Mouse (Mus musculus) macrophage (primary cell): ENCODE results near the gene Ptpre. TPM values are rescaled to one million over a fixed set of nuclear protein-coding genes. Genes with fewer than 3 reads are reported as not detected.

Experiments used
- H3K27ac ChIP-seq: fragments of 350-480 bp; formaldehyde crosslinking; 2 replicates; pipeline ENCODE4 v1.9.0; 2021
- H3K36me3 ChIP-seq: fragments of 350-480 bp; formaldehyde crosslinking; 2 replicates; pipeline ENCODE4 v1.9.0; 2021; ENCODE audit errors: inconsistent target
- H3K4me3 ChIP-seq: fragments of 350-480 bp; formaldehyde crosslinking; 2 replicates; pipeline ENCODE4 v1.9.0; 2021; ENCODE audit errors: inconsistent target
- H3K79me2 ChIP-seq: fragments of 350-480 bp; formaldehyde crosslinking; 2 replicates; pipeline ENCODE4 v1.9.0; 2021; ENCODE audit errors: inconsistent target
- WGBS: methylation state at CpG from one replicate; pipeline ENCODE4 v1.1.7; 2026; ENCODE audit warnings: inconsistent platforms; ENCODE audit not compliant: missing documents; 5-methylcytosine and 5-hydroxymethylcytosine counted together
- polyA plus RNA-seq: library from polyadenylated mRNA; stranded (reverse); fragments of 250-400 nt; gene quantifications from 3 replicates; pipeline ENCODE4 v1.2.4, GENCODE M21; 2018; ENCODE audit warnings: inconsistent platforms

The Ptpre gene
- polyA plus RNA-seq, 1 experiment from 2014 or later, result 35.9 TPM

GRCm38 (mm10) chr7:135617776-135618175, 80.5 kb downstream of the Ptpre start:
- 92% methylated on average over 11 of the region's 11 CpGs for WGBS
- no peak overlapping the region for H3K27ac ChIP-seq
- H3K4me3 ChIP-seq, result no peak overlapping the region
- H3K36me3 ChIP-seq, result no peaks in the 10 kb centered on the region
- no peaks in the 10 kb centered on the region for H3K79me2 ChIP-seq

GRCm38 (mm10) chr7:135621649-135622048, 84.4 kb downstream of the Ptpre start:
- Histone ChIP-seq H3K36me3 (peaks cover 7% of the 10 kb centered on the region; the same call in 1 of the 2 replicates), H3K4me3 (no peak overlapping the region)

GRCm38 (mm10) chr7:135622241-135622640, 85.0 kb downstream of the Ptpre start:
- Histone ChIP-seq H3K36me3 (peaks cover 7% of the 10 kb centered on the region; the same call in 1 of the 2 replicates), H3K4me3 (no peak overlapping the region), H3K27ac (no peak overlapping the region), H3K79me2 (no peaks in the 10 kb centered on the region)

More at GRCm38 (mm10) chr7:135621649-135622048, 84.4 kb downstream of the Ptpre start:
- H3K79me2 ChIP-seq, result no peaks in the 10 kb centered on the region
- WGBS, result 89% methylated on average over 6 of the region's 6 CpGs
- H3K27ac ChIP-seq, result no peak overlapping the region

GRCm38 (mm10) chr7:135624854-135625253, 87.6 kb downstream of the Ptpre start:
- no peaks in the 10 kb centered on the region for H3K79me2 ChIP-seq
- no peak overlapping the region for H3K4me3 ChIP-seq
- H3K27ac ChIP-seq, result no peak overlapping the region
- WGBS, result 98% methylated on average over 3 of the region's 3 CpGs
- H3K36me3 ChIP-seq, result peaks cover 7% of the 10 kb centered on the region; the same call in 1 of the 2 replicates

GRCm38 (mm10) chr7:135628363-135628762, 91.1 kb downstream of the Ptpre start:
- H3K4me3 ChIP-seq, result no peak overlapping the region
- peaks cover 7% of the 10 kb centered on the region; the same call in 1 of the 2 replicates for H3K36me3 ChIP-seq
- WGBS, result 56% methylated on average over 7 of the region's 7 CpGs
- no peak overlapping the region for H3K27ac ChIP-seq
- no peaks in the 10 kb centered on the region for H3K79me2 ChIP-seq

GRCm38 (mm10) chr7:135629019-135629418, 91.7 kb downstream of the Ptpre start:
- no peaks in the 10 kb centered on the region for H3K79me2 ChIP-seq
- peaks cover 4% of the 10 kb centered on the region; the same call in 1 of the 2 replicates for H3K36me3 ChIP-seq
- 67% methylated on average over 9 of the region's 9 CpGs for WGBS
- H3K4me3 ChIP-seq, result no peak overlapping the region
- no peak overlapping the region for H3K27ac ChIP-seq

- Histone ChIP-seq H3K36me3 (peaks cover 4% of the 10 kb centered on the region; the same call in 1 of the 2 replicates), H3K27ac (no peak overlapping the region), H3K4me3 (no peak overlapping the region), H3K79me2 (no peaks in the 10 kb centered on the region)
- WGBS, result 57% methylated on average over 8 of the region's 8 CpGs
Measured at GRCm38 (mm10) chr7:135631776-135632552, 94.7 kb downstream of the Ptpre start.

- Histone ChIP-seq H3K4me3 (no peak overlapping the region), H3K36me3 (peaks cover 6% of the 10 kb centered on the region; the same call in 1 of the 2 replicates), H3K27ac (no peak overlapping the region), H3K79me2 (no peaks in the 10 kb centered on the region)
- WGBS, result 96% methylated on average over 7 of the region's 7 CpGs
Measured at GRCm38 (mm10) chr7:135632716-135633258, 95.5 kb downstream of the Ptpre start.

- WGBS, result 90% methylated on average over 16 of the region's 16 CpGs
- H3K27ac ChIP-seq, result no peak overlapping the region
Measured at GRCm38 (mm10) chr7:135634851-135635624, 97.8 kb downstream of the Ptpre start.

GRCm38 (mm10) chr7:135637406-135637980, 100.2 kb downstream of the Ptpre start:
- Histone ChIP-seq H3K4me3 (no peak overlapping the region), H3K27ac (no peak overlapping the region), H3K36me3 (peaks cover 6% of the 10 kb centered on the region; the same call in 1 of the 2 replicates), H3K79me2 (peaks cover 3% of the 10 kb centered on the region; the same call in 1 of the 2 replicates)
- 45% methylated on average over 13 of the region's 13 CpGs for WGBS

More at GRCm38 (mm10) chr7:135634851-135635624, 97.8 kb downstream of the Ptpre start:
- Histone ChIP-seq H3K79me2 (no peaks in the 10 kb centered on the region), H3K4me3 (no peak overlapping the region), H3K36me3 (peaks cover 6% of the 10 kb centered on the region; the same call in 1 of the 2 replicates)

- H3K36me3 ChIP-seq, result peaks cover 6% of the 10 kb centered on the region; the same call in 1 of the 2 replicates
- no peak overlapping the region for H3K27ac ChIP-seq
- peaks cover 3% of the 10 kb centered on the region; the same call in 1 of the 2 replicates for H3K79me2 ChIP-seq
- 34% methylated on average over 2 of the region's 2 CpGs for WGBS
- H3K4me3 ChIP-seq, result no peak overlapping the region
Measured at GRCm38 (mm10) chr7:135639361-135639760, 102.1 kb downstream of the Ptpre start.

GRCm38 (mm10) chr7:135641698-135642507, 104.6 kb downstream of the Ptpre start:
- no peak overlapping the region for H3K4me3 ChIP-seq
- 65% methylated on average over 13 of the region's 14 CpGs for WGBS
- no peak overlapping the region for H3K27ac ChIP-seq
- peaks cover 18% of the 10 kb centered on the region for H3K79me2 ChIP-seq
- peaks cover 3% of the 10 kb centered on the region; the same call in 1 of the 2 replicates for H3K36me3 ChIP-seq

GRCm38 (mm10) chr7:135644452-135644851, 107.2 kb downstream of the Ptpre start:
- Histone ChIP-seq H3K79me2 (peaks cover 43% of the 10 kb centered on the region), H3K36me3 (no peaks in the 10 kb centered on the region; the same call in 1 of the 2 replicates), H3K27ac (no peak overlapping the region), H3K4me3 (no peak overlapping the region)
- WGBS, result 25% methylated on average over 1 of the region's 1 CpGs
